Mouse (Mus musculus): ENCODE measurements at regions not wholly inside any gene's neighbourhood (a gene's known extent, or its start where the extent isn't known, plus 50 kb on each side); places are given as distances from the start of the nearest gene placed in this dataset.

DNA sequence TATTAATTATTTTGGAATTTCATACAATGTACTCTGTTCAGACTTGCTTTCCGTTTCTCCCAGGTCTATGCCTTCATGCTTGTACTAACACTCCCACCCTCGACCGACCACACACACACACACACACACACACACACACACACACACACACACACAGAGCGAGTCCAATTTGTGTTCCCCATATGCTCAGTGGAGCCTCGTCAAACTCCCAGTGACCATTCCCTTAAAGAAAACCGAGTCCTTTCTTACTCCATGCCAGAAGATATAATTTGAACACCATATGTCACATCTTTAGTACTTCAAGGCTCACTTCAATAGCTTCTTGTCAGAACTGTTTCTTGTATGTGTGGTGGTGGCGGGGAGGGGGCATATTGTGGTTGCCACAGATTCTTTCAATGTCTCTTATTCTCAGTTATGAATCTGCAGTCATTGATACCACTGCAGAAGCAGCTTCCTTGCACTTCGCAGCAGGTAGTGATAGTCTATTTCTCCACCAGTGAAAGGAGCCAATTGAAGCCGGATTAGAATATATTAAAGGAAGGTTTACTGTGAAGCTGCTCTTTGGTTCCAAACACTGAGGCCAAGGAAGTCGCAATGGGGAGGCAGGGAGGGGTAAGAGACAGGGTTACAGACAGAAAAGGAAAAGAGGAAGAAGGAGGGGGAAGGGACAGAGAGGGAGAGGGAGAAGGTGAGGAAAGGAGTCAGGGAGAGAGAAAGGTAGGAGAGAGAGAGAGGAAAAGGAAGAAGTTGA lies 672.3 kb downstream of the Vgll3 start:
- TF ChIP-seq CTCF (IDR thresholded peaks at IDR 0.05; ENCODE audit: borderline replicate concordance, extremely low read depth, insufficient read depth, insufficient read length), result no peak
- TF ChIP-seq POLR2A (IDR thresholded peaks at IDR 0.05; ENCODE audit: borderline replicate concordance, extremely low read depth, insufficient read depth, insufficient read length, poor library complexity, severe bottlenecking), result no peak

Measured in brain, embryonic 14.5 days (tissue).